ENCODE assay signal across 12 mouse cellular contexts in the genomic region with DNA sequence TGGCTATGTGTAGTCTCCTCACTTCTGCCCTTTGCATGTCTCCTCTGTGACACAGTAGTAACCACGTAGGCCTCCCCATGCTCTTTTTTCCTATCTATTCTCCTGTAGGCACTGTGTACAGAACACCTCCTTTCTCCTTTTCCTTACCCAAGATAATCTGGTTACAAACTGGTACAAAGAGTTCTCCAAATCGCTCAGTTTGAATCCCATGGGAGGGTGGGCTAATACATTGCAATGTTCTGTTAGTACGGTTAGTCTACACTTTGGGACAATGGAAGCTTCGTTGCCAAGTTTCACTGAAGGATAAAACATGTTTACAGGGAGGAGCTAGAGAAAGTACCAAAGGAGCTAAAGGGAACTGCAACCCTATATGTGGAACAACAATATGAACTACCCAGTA.
"Had no signal": no experiment of that assay in that cellular context is flagged by ENCODE, and none has a peak within 500 bp of the region (broad histone marks: within the 10 kb centered on the region; RNA-seq: fewer than 3 reads in every experiment).

No protein-coding gene starts in this region.

- DNase-seq: forebrain, postnatal 0 days; gastrocnemius, postnatal 14 days; gastrocnemius, postnatal 36 days; heart, postnatal 14 days; kidney, adult 11 months; kidney, adult 2 months; kidney, adult 9 months; kidney, postnatal 14 days; kidney, postnatal 36 days; layer of hippocampus, adult 9-11 months; layer of hippocampus, postnatal 36 days; left cerebral cortex, postnatal 4 days had no signal
